Comparison of ENCODE assay signal across 1 mouse cellular context in genomic region chr4:119422294-119422964, GRCm38 (mm10).
A peak's percentile ranks its signal among the peaks of the same experiment; 100 is the strongest.
TF ChIP-seq lines count a peak whose summit lies in the region.

Gene Ppcs, minus strand, starts transcription at chr4:119422420.
Gene Zmynd12, plus strand, starts transcription at chr4:119422814.

TF ChIP-seq in MEL, 35 proteins besides CTCF, POLR2A, EP300 and RAD21 (continued from another document):
- TF ChIP-seq NELFE (IDR thresholded peaks at IDR 0.05; ENCODE audit: low read depth, low read length) (peak; percentile 82), HCFC1 (IDR thresholded peaks at IDR 0.05; ENCODE audit: low read depth, low read length) (peak; percentile 77), ZKSCAN1 (IDR thresholded peaks at IDR 0.05; ENCODE audit: low read depth, low read length) (no peak), GABPA (IDR thresholded peaks at IDR 0.05; ENCODE audit: low read depth, low read length) (no peak), TBP (IDR thresholded peaks at IDR 0.05; ENCODE audit: low read depth, low read length) (peak; percentile 76), ZNF384 (IDR thresholded peaks at IDR 0.05; ENCODE audit: low read depth, low read length) (no peak), SIN3A (IDR thresholded peaks at IDR 0.05; ENCODE audit: low read length) (peak; percentile 66), POLR2AphosphoS5 (IDR thresholded peaks at IDR 0.05; ENCODE audit: borderline replicate concordance, low read depth, low read length) (no peak), USF1 (IDR thresholded peaks at IDR 0.05; ENCODE audit: low read depth, low read length) (peak; percentile 93)
